Mouse (Mus musculus) G1E (cell line): ENCODE results near the gene Mrnip.

ENCODE experiments used
- CTCF ChIP-seq: IDR thresholded peaks from 2 replicates; pipeline ENCODE4 v1.5.1; 2012; ENCODE audit warnings: low read depth, low read length, inconsistent platforms, mixed read lengths
- GATA1 ChIP-seq: IDR thresholded peaks from 2 replicates; pipeline ENCODE4 v1.6.1; 2012; ENCODE audit warnings: borderline replicate concordance, low read length, inconsistent platforms, mixed read lengths
- GATA2 ChIP-seq: IDR thresholded peaks from 2 replicates; pipeline ENCODE4 v1.6.1; 2012; ENCODE audit warnings: low read depth, low read length, inconsistent platforms, borderline replicate concordance
- POLR2AphosphoS5 ChIP-seq: IDR thresholded peaks from 2 replicates; pipeline ENCODE4 v1.6.1; 2012; ENCODE audit warnings: low read depth, low read length, inconsistent platforms; ENCODE audit not compliant: insufficient replicate concordance
- TAL1 ChIP-seq: conservative IDR thresholded peaks from 2 replicates; pipeline ENCODE4 v1.6.1; 2012; ENCODE audit warnings: low read depth, low read length, inconsistent platforms, mixed read lengths

GRCm38 (mm10) chr11:50154777-50155520 is 19.3 kb upstream of the Mrnip start:
- no peak for TF ChIP-seq CTCF
- TF ChIP-seq POLR2AphosphoS5 = no peak
- TF ChIP-seq TAL1 = no peak
- no peak for TF ChIP-seq GATA1
- no peak for TF ChIP-seq GATA2
